Mouse (Mus musculus): Measurements from ENCODE around the gene Erv3. TPM values are rescaled to one million over a fixed set of nuclear protein-coding genes. Genes with fewer than 3 reads are reported as not detected.

The Erv3 gene
- polyA plus RNA-seq, 1 experiment from 2014 or later = not detected

DNA sequence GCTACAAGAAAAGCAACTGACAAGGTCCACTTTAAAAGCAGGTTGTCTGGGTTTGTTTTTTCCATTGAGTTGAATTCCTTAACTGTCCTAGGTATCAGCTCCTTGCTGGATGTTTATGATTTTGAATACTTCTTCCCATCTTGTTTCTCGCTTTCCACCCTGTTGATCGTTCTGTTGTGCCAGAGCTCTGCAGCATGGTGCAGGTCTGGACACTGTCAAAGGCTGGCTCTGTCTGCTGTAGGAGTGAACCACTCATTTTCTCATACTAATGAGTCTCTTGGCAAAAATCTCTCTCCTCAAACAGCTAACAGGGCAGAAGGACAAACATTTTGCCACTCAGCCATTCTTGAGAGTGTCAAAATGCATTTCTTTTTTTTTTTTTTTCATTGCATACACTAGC lies 35.6 kb upstream of the Erv3 start:
- no peak for ATAC-seq (ENCODE audit: insufficient number of reproducible peaks, low FRiP score, low TSS enrichment, low read depth)

DNA sequence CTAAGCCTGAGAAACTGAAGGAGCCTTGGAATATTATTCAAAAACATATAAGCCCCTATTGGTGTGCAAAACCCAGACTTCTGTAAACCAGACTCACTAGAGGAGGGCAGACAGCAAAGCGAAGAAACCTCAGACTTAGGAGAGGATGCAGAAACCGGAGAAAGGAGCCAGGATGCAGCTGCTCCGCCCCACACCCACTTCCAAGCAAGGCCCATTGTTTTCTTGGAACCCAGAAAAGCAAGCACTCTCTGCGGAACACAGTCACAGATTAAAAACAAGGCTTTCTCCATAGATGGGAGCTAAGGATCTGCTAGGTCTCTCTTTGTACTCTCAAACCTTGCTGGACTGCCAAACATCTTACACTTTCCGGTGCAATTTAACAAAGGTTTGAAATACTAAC lies 33.0 kb upstream of the Erv3 start:
- ATAC-seq (ENCODE audit: insufficient number of reproducible peaks, low FRiP score, low TSS enrichment, low read depth) = no peak
- no peak overlapping the region for H3K27ac ChIP-seq

More for the DNA sequence above, 35.6 kb upstream of the Erv3 start:
- H3K27me3 ChIP-seq = no peaks in the 10 kb centered on the region
- peaks cover under 1% of the 10 kb centered on the region; the same call in 1 of the 2 replicates for H3K4me1 ChIP-seq
- no peak overlapping the region for H3K9ac ChIP-seq
- H3K4me2 ChIP-seq = no peak overlapping the region
- H3K27ac ChIP-seq = no peak overlapping the region
- H3K4me3 ChIP-seq = no peak overlapping the region
- WGBS = 63% methylated on average over 2 of the region's 2 CpGs
- no peaks in the 10 kb centered on the region for H3K36me3 ChIP-seq
- H3K9me3 ChIP-seq = no peaks in the 10 kb centered on the region

DNA sequence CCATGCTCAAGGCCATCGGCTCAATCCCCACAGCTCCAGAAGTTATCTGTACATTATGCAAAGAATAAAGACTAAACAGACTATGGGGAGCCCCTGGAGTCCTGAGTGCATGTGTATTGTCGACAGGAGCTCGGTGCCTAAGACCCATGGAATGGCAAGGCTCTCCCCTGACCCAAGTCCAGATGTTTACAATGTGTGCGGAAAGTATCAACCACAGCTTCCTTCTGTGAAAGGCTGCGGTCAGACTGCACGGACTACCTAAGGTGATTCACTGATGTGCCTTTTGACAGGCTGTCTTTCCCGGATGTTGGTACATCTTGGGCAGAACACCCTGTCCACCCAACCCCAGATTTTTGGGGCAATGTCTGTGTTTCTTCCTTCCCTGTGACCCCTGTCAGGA lies 28.7 kb upstream of the Erv3 start:
- ATAC-seq (ENCODE audit: insufficient number of reproducible peaks, low FRiP score, low TSS enrichment, low read depth) = no peak
- Histone ChIP-seq H3K4me3 (no peak overlapping the region), H3K4me1 (peaks cover 7% of the 10 kb centered on the region), H3K27me3 (no peaks in the 10 kb centered on the region), H3K9me3 (no peaks in the 10 kb centered on the region), H3K36me3 (no peaks in the 10 kb centered on the region), H3K4me2 (no peak overlapping the region), H3K27ac (no peak overlapping the region), H3K9ac (no peak overlapping the region)
- 65% methylated on average over 7 of the region's 7 CpGs for WGBS

More for the DNA sequence above, 33.0 kb upstream of the Erv3 start:
- Histone ChIP-seq H3K36me3 (no peaks in the 10 kb centered on the region), H3K4me3 (no peak overlapping the region), H3K4me2 (no peak overlapping the region), H3K4me1 (peaks cover 7% of the 10 kb centered on the region), H3K9me3 (no peaks in the 10 kb centered on the region), H3K27me3 (no peaks in the 10 kb centered on the region), H3K9ac (no peak overlapping the region)
- WGBS = 65% methylated on average over 5 of the region's 5 CpGs

- Histone ChIP-seq H3K27me3 (no peaks in the 10 kb centered on the region), H3K4me2 (no peak overlapping the region), H3K27ac (no peak overlapping the region), H3K36me3 (no peaks in the 10 kb centered on the region), H3K9me3 (no peaks in the 10 kb centered on the region), H3K4me3 (no peak overlapping the region), H3K4me1 (peaks cover 7% of the 10 kb centered on the region), H3K9ac (no peak overlapping the region)
- WGBS = 85% methylated on average over 6 of the region's 6 CpGs
- ATAC-seq (ENCODE audit: insufficient number of reproducible peaks, low FRiP score, low TSS enrichment, low read depth) = no peak
Measured at GRCm38 (mm10) chr2:131886503-131887160, 27.1 kb upstream of the Erv3 start.

- H3K9me3 ChIP-seq = no peaks in the 10 kb centered on the region
- no peak for ATAC-seq (ENCODE audit: insufficient number of reproducible peaks, low FRiP score, low TSS enrichment, low read depth)
Measured at GRCm38 (mm10) chr2:131883136-131883535, 23.6 kb upstream of the Erv3 start.

GRCm38 (mm10) chr2:131881766-131882165 lies 22.2 kb upstream of the Erv3 start:
- Histone ChIP-seq H3K27me3 (no peaks in the 10 kb centered on the region), H3K4me1 (no peaks in the 10 kb centered on the region), H3K9ac (no peak overlapping the region), H3K4me2 (no peak overlapping the region), H3K36me3 (no peaks in the 10 kb centered on the region), H3K9me3 (no peaks in the 10 kb centered on the region), H3K27ac (no peak overlapping the region), H3K4me3 (no peak overlapping the region)
- ATAC-seq (ENCODE audit: insufficient number of reproducible peaks, low FRiP score, low TSS enrichment, low read depth) = no peak
- WGBS = 75% methylated on average over 4 of the region's 4 CpGs

More at GRCm38 (mm10) chr2:131883136-131883535, 23.6 kb upstream of the Erv3 start:
- no peak overlapping the region for H3K4me3 ChIP-seq
- H3K27me3 ChIP-seq = no peaks in the 10 kb centered on the region
- H3K36me3 ChIP-seq = no peaks in the 10 kb centered on the region
- 81% methylated on average over 2 of the region's 2 CpGs for WGBS
- H3K4me2 ChIP-seq = no peak overlapping the region
- H3K9ac ChIP-seq = no peak overlapping the region
- H3K4me1 ChIP-seq = no peaks in the 10 kb centered on the region
- no peak overlapping the region for H3K27ac ChIP-seq

DNA sequence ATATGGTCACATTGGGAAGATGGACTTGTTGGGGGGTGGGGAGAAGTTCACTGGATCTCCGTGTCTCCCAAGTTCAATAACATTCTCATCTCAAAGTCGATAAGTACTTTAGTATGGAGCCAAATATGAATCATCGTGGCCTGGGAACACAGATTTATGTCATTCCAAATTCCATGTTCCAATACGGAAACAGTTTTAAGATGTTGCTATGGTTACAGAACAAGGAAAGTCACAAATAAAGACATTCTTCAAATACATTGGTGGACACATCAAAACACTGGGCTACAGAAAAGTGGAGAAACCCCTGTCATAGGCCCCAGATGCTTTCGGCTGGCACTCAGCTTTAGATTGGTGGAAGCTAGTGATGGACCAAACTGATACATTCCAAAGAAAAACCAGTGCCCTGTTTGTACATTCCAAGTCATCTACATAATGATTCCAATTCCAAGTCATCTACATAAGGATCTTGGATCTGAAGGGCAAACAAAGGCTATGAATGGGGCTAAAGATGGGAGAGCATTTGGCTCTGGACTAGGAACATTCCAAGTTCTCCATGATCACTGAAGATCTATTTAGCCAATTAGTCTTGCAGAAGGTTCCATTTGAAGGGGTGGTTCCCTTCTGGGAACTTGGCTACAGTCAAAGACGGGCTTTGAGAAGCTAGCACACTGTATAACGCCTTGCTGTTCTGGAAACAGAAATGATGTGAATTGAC lies 17.2 kb upstream of the Erv3 start:
- no peak for ATAC-seq (ENCODE audit: insufficient number of reproducible peaks, low FRiP score, low TSS enrichment, low read depth)
- Histone ChIP-seq H3K4me2 (no peak overlapping the region), H3K9ac (no peak overlapping the region), H3K36me3 (no peaks in the 10 kb centered on the region), H3K27ac (no peak overlapping the region), H3K9me3 (no peaks in the 10 kb centered on the region), H3K4me1 (no peaks in the 10 kb centered on the region), H3K4me3 (no peak overlapping the region), H3K27me3 (no peaks in the 10 kb centered on the region)
- WGBS = 82% methylated on average over 7 of the region's 7 CpGs

DNA sequence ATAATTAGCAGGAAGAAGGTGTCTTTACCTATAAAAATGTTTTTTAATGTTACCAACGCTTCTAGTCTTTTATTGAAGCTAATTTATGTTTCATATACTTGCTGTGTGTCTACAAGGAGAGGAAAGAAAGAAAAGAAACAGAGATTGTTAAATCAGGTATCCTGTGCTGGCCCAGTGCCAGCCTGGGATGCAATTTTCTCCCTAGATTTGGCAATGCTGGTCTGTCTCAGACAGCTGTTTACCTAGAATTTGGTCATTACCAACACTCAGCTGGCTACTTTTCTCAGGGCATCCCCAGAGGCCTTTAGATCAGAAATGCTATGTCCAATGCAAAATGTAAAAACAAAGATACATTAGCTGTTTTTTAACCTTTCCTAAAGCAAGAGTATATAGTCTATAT lies 13.8 kb upstream of the Erv3 start:
- no peaks in the 10 kb centered on the region for H3K9me3 ChIP-seq
- H3K4me1 ChIP-seq = no peaks in the 10 kb centered on the region
- H3K4me2 ChIP-seq = no peak overlapping the region
- WGBS = 31% methylated on average over 1 of the region's 1 CpGs
- H3K27me3 ChIP-seq = no peaks in the 10 kb centered on the region
- no peak for ATAC-seq (ENCODE audit: insufficient number of reproducible peaks, low FRiP score, low TSS enrichment, low read depth)
- no peaks in the 10 kb centered on the region for H3K36me3 ChIP-seq
- H3K4me3 ChIP-seq = no peak overlapping the region
- H3K9ac ChIP-seq = no peak overlapping the region
- no peak overlapping the region for H3K27ac ChIP-seq

- 86% methylated on average over 5 of the region's 5 CpGs for WGBS
- Histone ChIP-seq H3K4me2 (no peak overlapping the region), H3K36me3 (no peaks in the 10 kb centered on the region), H3K27me3 (no peaks in the 10 kb centered on the region), H3K27ac (no peak overlapping the region), H3K4me1 (no peaks in the 10 kb centered on the region), H3K9me3 (no peaks in the 10 kb centered on the region), H3K4me3 (no peak overlapping the region), H3K9ac (no peak overlapping the region)
- no peak for ATAC-seq (ENCODE audit: insufficient number of reproducible peaks, low FRiP score, low TSS enrichment, low read depth)
Measured at GRCm38 (mm10) chr2:131868983-131869382, 9.4 kb upstream of the Erv3 start.

- Histone ChIP-seq H3K4me3 (no peak overlapping the region), H3K9ac (no peak overlapping the region), H3K4me2 (no peak overlapping the region), H3K27ac (no peak overlapping the region), H3K27me3 (no peaks in the 10 kb centered on the region), H3K9me3 (no peaks in the 10 kb centered on the region), H3K36me3 (no peaks in the 10 kb centered on the region), H3K4me1 (no peaks in the 10 kb centered on the region)
- ATAC-seq (ENCODE audit: insufficient number of reproducible peaks, low FRiP score, low TSS enrichment, low read depth) = no peak
Measured at GRCm38 (mm10) chr2:131866676-131867075, 7.1 kb upstream of the Erv3 start.

GRCm38 (mm10) chr2:131864262-131864796 lies 4.8 kb upstream of the Erv3 start:
- Histone ChIP-seq H3K9ac (no peak overlapping the region), H3K4me2 (no peak overlapping the region), H3K27ac (no peak overlapping the region), H3K9me3 (no peaks in the 10 kb centered on the region), H3K4me3 (no peak overlapping the region), H3K27me3 (no peaks in the 10 kb centered on the region), H3K36me3 (no peaks in the 10 kb centered on the region), H3K4me1 (no peaks in the 10 kb centered on the region)
- no peak for ATAC-seq (ENCODE audit: insufficient number of reproducible peaks, low FRiP score, low TSS enrichment, low read depth)
- 87% methylated on average over 2 of the region's 2 CpGs for WGBS

DNA sequence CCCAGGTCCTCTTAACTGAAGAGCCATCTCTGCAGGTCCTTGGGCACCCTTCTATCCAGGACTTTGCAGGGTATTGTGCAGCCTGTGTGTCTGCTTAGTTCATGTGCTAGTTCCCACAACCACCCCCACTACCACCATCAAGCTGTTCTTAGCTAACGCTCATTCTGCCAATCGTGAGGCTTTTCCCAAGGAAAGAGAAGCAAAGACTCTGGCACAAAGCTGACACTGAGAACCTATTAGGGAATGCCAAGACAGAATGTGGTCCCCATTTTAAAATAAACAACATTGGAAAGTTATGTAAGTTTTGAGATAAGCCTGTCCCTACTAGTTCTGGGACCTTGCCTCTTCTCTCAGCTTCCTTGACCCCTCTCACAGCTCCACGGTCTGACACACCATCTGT lies 3.9 kb upstream of the Erv3 start:
- Histone ChIP-seq H3K27ac (no peak overlapping the region), H3K4me3 (no peak overlapping the region), H3K4me2 (no peak overlapping the region), H3K36me3 (no peaks in the 10 kb centered on the region), H3K9ac (no peak overlapping the region), H3K27me3 (no peaks in the 10 kb centered on the region), H3K4me1 (no peaks in the 10 kb centered on the region), H3K9me3 (no peaks in the 10 kb centered on the region)
- WGBS = 78% methylated on average over 3 of the region's 3 CpGs
- ATAC-seq (ENCODE audit: insufficient number of reproducible peaks, low FRiP score, low TSS enrichment, low read depth) = no peak
